Mouse (Mus musculus): ENCODE measurements around the gene Trim15. TPM values are rescaled to one million over a fixed set of nuclear protein-coding genes. Genes with fewer than 3 reads are reported as not detected.
"Not testable (repeated sequence)": the region's sequence is repeated elsewhere in the genome, so short reads cannot be mapped to it uniquely, and the experiment has no call there.

Gene Trim15
- polyA plus RNA-seq, 1 experiment from 2014 or later, result 0.14 TPM

- under 1% methylated on average over 58 of the region's 58 CpGs for WGBS
- Histone ChIP-seq H3K27ac (ENCODE audit: low read length) (peak within 1 kb of the TSS; percentile 94), H3K4me1 (replicated peaks; ENCODE audit: control insufficient read depth, insufficient read depth, low read length) (peaks cover 13% of the 10 kb centered on the region; the same call in 1 of the 2 replicates), H3K36me3 (ENCODE audit: control insufficient read depth, insufficient read depth, low read length) (no peaks in the 10 kb centered on the region), H3K4me3 (ENCODE audit: low read length) (peak within 1 kb of the TSS; percentile 77), H3K9ac (ENCODE audit: low read length) (peak within 1 kb of the TSS; percentile 92), H3K4me2 (ENCODE audit: low read depth, low read length) (peak within 1 kb of the TSS; percentile 70), H3K27me3 (ENCODE audit: control insufficient read depth, insufficient read depth, low read depth, low read length) (no peaks in the 10 kb centered on the region), H3K9me3 (ENCODE audit: control insufficient read depth, low read length) (no peaks in the 10 kb centered on the region)
- ATAC-seq (ENCODE audit: low read depth), result peak; percentile 99
Measured at GRCm38 (mm10) chr17:36836874-36837647, 29.9 kb downstream of the Trim15 start, which contains the start of gene Trim26. Gene Trim26, plus strand, starts transcription at chr17:36837134.

GRCm38 (mm10) chr17:36836427-36836812 lies 30.6 kb downstream of the Trim15 start:
- Histone ChIP-seq H3K27me3 (ENCODE audit: control insufficient read depth, insufficient read depth, low read depth, low read length) (no peaks in the 10 kb centered on the region), H3K27ac (ENCODE audit: low read length) (peak overlapping the region; percentile 86), H3K36me3 (ENCODE audit: control insufficient read depth, insufficient read depth, low read length) (no peaks in the 10 kb centered on the region), H3K4me3 (ENCODE audit: low read length) (peak overlapping the region; percentile 77), H3K9me3 (ENCODE audit: control insufficient read depth, low read length) (no peaks in the 10 kb centered on the region), H3K4me2 (ENCODE audit: low read depth, low read length) (peak overlapping the region; percentile 66), H3K9ac (ENCODE audit: low read length) (peak overlapping the region; percentile 92), H3K4me1 (replicated peaks; ENCODE audit: control insufficient read depth, insufficient read depth, low read length) (peaks cover 13% of the 10 kb centered on the region; the same call in 1 of the 2 replicates)
- peak; percentile 21 for ATAC-seq (ENCODE audit: low read depth)
- WGBS, result 13% methylated on average over 3 of the region's 3 CpGs

GRCm38 (mm10) chr17:36835591-36836426 lies 31.2 kb downstream of the Trim15 start:
- no peaks in the 10 kb centered on the region for H3K36me3 ChIP-seq (ENCODE audit: control insufficient read depth, insufficient read depth, low read length)
- peak overlapping the region; percentile 92 for H3K9ac ChIP-seq (ENCODE audit: low read length)
- peaks cover 13% of the 10 kb centered on the region; the same call in 1 of the 2 replicates for H3K4me1 ChIP-seq (replicated peaks; ENCODE audit: control insufficient read depth, insufficient read depth, low read length)
- H3K4me2 ChIP-seq (ENCODE audit: low read depth, low read length), result peak overlapping the region; percentile 66
- H3K9me3 ChIP-seq (ENCODE audit: control insufficient read depth, low read length), result no peaks in the 10 kb centered on the region
- H3K27ac ChIP-seq (ENCODE audit: low read length), result peak overlapping the region; percentile 86; the same call in 1 of the 2 replicates
- H3K27me3 ChIP-seq (ENCODE audit: control insufficient read depth, insufficient read depth, low read depth, low read length), result no peaks in the 10 kb centered on the region
- ATAC-seq (ENCODE audit: low read depth), result peak; percentile 18; the same call in 1 of the 2 replicates
- peak overlapping the region; percentile 77 for H3K4me3 ChIP-seq (ENCODE audit: low read length)
- 32% methylated on average over 12 of the region's 12 CpGs for WGBS

GRCm38 (mm10) chr17:36832694-36833093 lies 34.3 kb downstream of the Trim15 start:
- H3K9ac ChIP-seq (ENCODE audit: low read length), result no peak overlapping the region
- no peak for ATAC-seq (ENCODE audit: low read depth)
- no peak overlapping the region for H3K4me3 ChIP-seq (ENCODE audit: low read length)
- H3K9me3 ChIP-seq (ENCODE audit: control insufficient read depth, low read length), result no peaks in the 10 kb centered on the region
- no peak overlapping the region for H3K27ac ChIP-seq (ENCODE audit: low read length)
- no peak overlapping the region for H3K4me2 ChIP-seq (ENCODE audit: low read depth, low read length)
- no peaks in the 10 kb centered on the region for H3K36me3 ChIP-seq (ENCODE audit: control insufficient read depth, insufficient read depth, low read length)
- H3K4me1 ChIP-seq (replicated peaks; ENCODE audit: control insufficient read depth, insufficient read depth, low read length), result peaks cover 10% of the 10 kb centered on the region; the same call in 1 of the 2 replicates
- no peaks in the 10 kb centered on the region for H3K27me3 ChIP-seq (ENCODE audit: control insufficient read depth, insufficient read depth, low read depth, low read length)
- 53% methylated on average over 4 of the region's 4 CpGs for WGBS

GRCm38 (mm10) chr17:36830470-36830869 lies 36.5 kb downstream of the Trim15 start:
- Histone ChIP-seq H3K9ac (ENCODE audit: low read length) (no peak overlapping the region), H3K4me1 (replicated peaks; ENCODE audit: control insufficient read depth, insufficient read depth, low read length) (no peaks in the 10 kb centered on the region), H3K4me2 (ENCODE audit: low read depth, low read length) (no peak overlapping the region), H3K9me3 (ENCODE audit: control insufficient read depth, low read length) (no peaks in the 10 kb centered on the region), H3K27me3 (ENCODE audit: control insufficient read depth, insufficient read depth, low read depth, low read length) (no peaks in the 10 kb centered on the region), H3K36me3 (ENCODE audit: control insufficient read depth, insufficient read depth, low read length) (no peaks in the 10 kb centered on the region), H3K27ac (ENCODE audit: low read length) (no peak overlapping the region), H3K4me3 (ENCODE audit: low read length) (no peak overlapping the region)
- no peak for ATAC-seq (ENCODE audit: low read depth)
- 66% methylated on average over 3 of the region's 3 CpGs for WGBS

GRCm38 (mm10) chr17:36828488-36828887 lies 38.5 kb downstream of the Trim15 start:
- Histone ChIP-seq H3K9me3 (ENCODE audit: control insufficient read depth, low read length) (no peaks in the 10 kb centered on the region), H3K4me2 (ENCODE audit: low read depth, low read length) (no peak overlapping the region), H3K4me1 (replicated peaks; ENCODE audit: control insufficient read depth, insufficient read depth, low read length) (no peaks in the 10 kb centered on the region), H3K36me3 (ENCODE audit: control insufficient read depth, insufficient read depth, low read length) (no peaks in the 10 kb centered on the region), H3K9ac (ENCODE audit: low read length) (no peak overlapping the region), H3K4me3 (ENCODE audit: low read length) (no peak overlapping the region), H3K27me3 (ENCODE audit: control insufficient read depth, insufficient read depth, low read depth, low read length) (no peaks in the 10 kb centered on the region), H3K27ac (ENCODE audit: low read length) (no peak overlapping the region)
- no peak for ATAC-seq (ENCODE audit: low read depth)
- 67% methylated on average over 2 of the region's 2 CpGs for WGBS

- not testable (repeated sequence) for H3K4me3 ChIP-seq (ENCODE audit: low read length); H3K36me3 ChIP-seq (ENCODE audit: control insufficient read depth, insufficient read depth, low read length); H3K4me1 ChIP-seq (replicated peaks; ENCODE audit: control insufficient read depth, insufficient read depth, low read length); H3K9ac ChIP-seq (ENCODE audit: low read length); H3K27me3 ChIP-seq (ENCODE audit: control insufficient read depth, insufficient read depth, low read depth, low read length); H3K27ac ChIP-seq (ENCODE audit: low read length); H3K9me3 ChIP-seq (ENCODE audit: control insufficient read depth, low read length); H3K4me2 ChIP-seq (ENCODE audit: low read depth, low read length)
- ATAC-seq (ENCODE audit: low read depth), result peak; percentile 65; the same call in 1 of the 2 replicates
- WGBS, result 14% methylated on average over 5 of the region's 5 CpGs
Measured at GRCm38 (mm10) chr17:36826002-36826401, 41.0 kb downstream of the Trim15 start.

GRCm38 (mm10) chr17:36825525-36825924 lies 41.5 kb downstream of the Trim15 start:
- ATAC-seq (ENCODE audit: low read depth), result no peak
- Histone ChIP-seq H3K9ac (ENCODE audit: low read length) (no peak overlapping the region), H3K9me3 (ENCODE audit: control insufficient read depth, low read length) (no peaks in the 10 kb centered on the region), H3K4me2 (ENCODE audit: low read depth, low read length) (no peak overlapping the region), H3K27me3 (ENCODE audit: control insufficient read depth, insufficient read depth, low read depth, low read length) (no peaks in the 10 kb centered on the region), H3K27ac (ENCODE audit: low read length) (no peak overlapping the region), H3K36me3 (ENCODE audit: control insufficient read depth, insufficient read depth, low read length) (no peaks in the 10 kb centered on the region), H3K4me1 (replicated peaks; ENCODE audit: control insufficient read depth, insufficient read depth, low read length) (no peaks in the 10 kb centered on the region), H3K4me3 (ENCODE audit: low read length) (no peak overlapping the region)
- 18% methylated on average over 4 of the region's 4 CpGs for WGBS

- no peaks in the 10 kb centered on the region for H3K36me3 ChIP-seq (ENCODE audit: control insufficient read depth, insufficient read depth, low read length)
- no peak for ATAC-seq (ENCODE audit: low read depth)
- no peaks in the 10 kb centered on the region for H3K27me3 ChIP-seq (ENCODE audit: control insufficient read depth, insufficient read depth, low read depth, low read length)
- H3K4me3 ChIP-seq (ENCODE audit: low read length), result no peak overlapping the region
- no peak overlapping the region for H3K9ac ChIP-seq (ENCODE audit: low read length)
- H3K9me3 ChIP-seq (ENCODE audit: control insufficient read depth, low read length), result no peaks in the 10 kb centered on the region
- no peak overlapping the region for H3K4me2 ChIP-seq (ENCODE audit: low read depth, low read length)
- H3K27ac ChIP-seq (ENCODE audit: low read length), result no peak overlapping the region
- no peaks in the 10 kb centered on the region for H3K4me1 ChIP-seq (replicated peaks; ENCODE audit: control insufficient read depth, insufficient read depth, low read length)
Measured at GRCm38 (mm10) chr17:36824005-36824404, 43.0 kb downstream of the Trim15 start.
